Mouse (Mus musculus): ENCODE measurements around the gene A530016L24Rik. TPM values are rescaled to one million over a fixed set of nuclear protein-coding genes. Genes with fewer than 3 reads are reported as not detected.

A530016L24Rik gene
- not detected for total RNA-seq (2023)

GRCm38 (mm10) chr12:112489134-112489533, at the start of gene A530016L24Rik:
Gene A530016L24Rik (plus strand): TSS chr12:112489448.

GRCm38 (mm10) chr12:112516697-112517337, 27.6 kb downstream of the A530016L24Rik start, which contains the start of gene Tmem179:
Gene Tmem179 (minus strand): TSS chr12:112516747.

Other genes starting within 250 kb of the A530016L24Rik start
- gene Tmem179, start 27.3 kb downstream of the A530016L24Rik start, total RNA-seq (2023) = not detected
- 10 to 100 TPM; 68.7 to 71.1 TPM for gene Inf2, start 99.3 kb downstream of the A530016L24Rik start, total RNA-seq (2023)
- 1 to 10 TPM; 2.3 to 3.7 TPM for gene Adssl1, start 130.6 kb downstream of the A530016L24Rik start, total RNA-seq (2023)
- 10 to 100 TPM; 15.6 to 21.2 TPM for gene Siva1, start 155.2 kb downstream of the A530016L24Rik start, total RNA-seq (2023)
- gene Akt1, start 185.4 kb downstream of the A530016L24Rik start, total RNA-seq (2023) = 100 to 1,000 TPM; 109 TPM
- gene Zbtb42, start 189.4 kb downstream of the A530016L24Rik start, total RNA-seq (2023) = 1 to 10 TPM; 5.1 to 5.6 TPM
- gene Cep170b, start 231.0 kb downstream of the A530016L24Rik start, total RNA-seq (2023) = 10 to 100 TPM in 1 of 2 experiments, 1 to 10 TPM in 1; 9.8 to 13.0 TPM

Measured in T-cell, adult 66 days (primary cell).